Comparison of ENCODE assay signal across 8 mouse cellular contexts in genomic region chr4:152185510-152186204, GRCm38 (mm10). TPM values are rescaled to one million over a fixed set of nuclear protein-coding genes. Genes with fewer than 3 reads are reported as not detected.
DNase-seq lines count a peak whose midpoint lies in the region; ATAC-seq and TF ChIP-seq lines count a peak whose summit lies in the region.

No protein-coding gene starts in this region.

- H3K9me3 ChIP-seq in lung, embryonic 15.5 days = no peaks in the 10 kb centered on the region
- no peaks in the 10 kb centered on the region for H3K9me3 ChIP-seq in heart, embryonic 14.5 days (ENCODE audit: control insufficient read depth, low read length)
- no peaks in the 10 kb centered on the region for H3K9me3 ChIP-seq in limb, embryonic 15.5 days
- H3K9me3 ChIP-seq in neural tube, embryonic 14.5 days (ENCODE audit: control insufficient read depth, low read length) = no peaks in the 10 kb centered on the region

- no peaks in the 10 kb centered on the region for H3K36me3 ChIP-seq in lung, embryonic 15.5 days
- H3K36me3 ChIP-seq in heart, embryonic 14.5 days (ENCODE audit: control insufficient read depth, insufficient read depth, low read length) = no peaks in the 10 kb centered on the region
- H3K36me3 ChIP-seq in limb, embryonic 15.5 days = no peaks in the 10 kb centered on the region
- H3K36me3 ChIP-seq in neural tube, embryonic 14.5 days (ENCODE audit: control insufficient read depth, insufficient read depth, low read length) = no peaks in the 10 kb centered on the region

- no peak for TF ChIP-seq CTCF in lung, adult 2 months (IDR thresholded peaks at IDR 0.05; ENCODE audit: insufficient read depth, low read length)

- peak overlapping the region; percentile 53 for H3K4me2 ChIP-seq in lung, embryonic 15.5 days
- peak overlapping the region; percentile 90 for H3K4me2 ChIP-seq in heart, embryonic 14.5 days (ENCODE audit: low read length)
- H3K4me2 ChIP-seq in limb, embryonic 15.5 days = peak overlapping the region; percentile 46
- peak overlapping the region; percentile 26; the same call in 1 of the 2 replicates for H3K4me2 ChIP-seq in neural tube, embryonic 14.5 days (ENCODE audit: low read depth, low read length)

- no peaks in the 10 kb centered on the region for H3K27me3 ChIP-seq in lung, embryonic 15.5 days
- no peaks in the 10 kb centered on the region for H3K27me3 ChIP-seq in heart, embryonic 14.5 days (ENCODE audit: control insufficient read depth, insufficient read depth, low read length)
- no peaks in the 10 kb centered on the region for H3K27me3 ChIP-seq in limb, embryonic 15.5 days
- H3K27me3 ChIP-seq in neural tube, embryonic 14.5 days (ENCODE audit: control insufficient read depth, insufficient read depth, low read length) = no peaks in the 10 kb centered on the region

- H3K27ac ChIP-seq in lung, embryonic 15.5 days = peak overlapping the region; percentile 91
- H3K27ac ChIP-seq in heart, embryonic 14.5 days (replicated peaks in 1 of 2; ENCODE audit: control insufficient read depth in 1 of 2, insufficient read depth in 1 of 2, low read depth in 2 of 2, low read length in 2 of 2) = peak overlapping the region; percentile 98
- H3K27ac ChIP-seq in limb, embryonic 15.5 days = peak overlapping the region; percentile 83
- H3K27ac ChIP-seq in neural tube, embryonic 14.5 days (ENCODE audit: low read depth, low read length) = peak overlapping the region; percentile 53; the same call in 1 of the 2 replicates

- WGBS in lung, embryonic 15.5 days = 2% methylated on average over 19 of the region's 19 CpGs
- 4% methylated on average over 19 of the region's 19 CpGs for WGBS in lung, adult 2 months
- WGBS in heart, embryonic 14.5 days = 1% methylated on average over 19 of the region's 19 CpGs
- 3% methylated on average over 19 of the region's 19 CpGs for WGBS in limb, embryonic 15.5 days
- WGBS in neural tube, embryonic 14.5 days = 9% methylated on average over 19 of the region's 19 CpGs

- peaks cover 34% of the 10 kb centered on the region for H3K4me1 ChIP-seq in lung, embryonic 15.5 days
- peaks cover 25% of the 10 kb centered on the region for H3K4me1 ChIP-seq in lung, adult 2 months (ENCODE audit: control insufficient read depth, insufficient read depth, low read length)
- peaks cover 36 to 49% of the 10 kb centered on the region in 2 experiments for H3K4me1 ChIP-seq in heart, embryonic 14.5 days (ENCODE audit: control insufficient read depth in 2 of 2, insufficient read depth in 2 of 2, low read length in 2 of 2)
- peaks cover 28% of the 10 kb centered on the region for H3K4me1 ChIP-seq in limb, embryonic 15.5 days
- H3K4me1 ChIP-seq in neural tube, embryonic 14.5 days (ENCODE audit: control insufficient read depth, insufficient read depth, low read length) = peaks cover 12% of the 10 kb centered on the region

- H3K9ac ChIP-seq in lung, embryonic 15.5 days = peak overlapping the region; percentile 34; the same call in 1 of the 2 replicates
- peak overlapping the region; percentile 74 for H3K9ac ChIP-seq in heart, embryonic 14.5 days (ENCODE audit: low read length)
- 0 out of 2 replicates have a peak overlapping the region, but pooled peaks have one; percentile 7 for H3K9ac ChIP-seq in limb, embryonic 15.5 days
- peak overlapping the region; percentile 32 for H3K9ac ChIP-seq in neural tube, embryonic 14.5 days (replicated peaks; ENCODE audit: low read depth, low read length)

- TF ChIP-seq POLR2A in lung, adult 2 months (IDR thresholded peaks at IDR 0.05; ENCODE audit: borderline replicate concordance, extremely low read depth, low read depth, low read length) = no peak

- peak; percentile 74 for ATAC-seq in lung, embryonic 15.5 days (ENCODE audit: borderline replicate concordance, extremely low read depth, low FRiP score, low TSS enrichment)
- ATAC-seq in heart, embryonic 14.5 days (ENCODE audit: insufficient number of reproducible peaks, insufficient read depth, low FRiP score, low read depth) = peak; percentile 82
- peak; percentile 75 for ATAC-seq in limb, embryonic 15.5 days (ENCODE audit: insufficient number of reproducible peaks, low FRiP score, low TSS enrichment, low read depth)
- peak; percentile 55; the same call in 1 of the 2 replicates for ATAC-seq in neural tube, embryonic 14.5 days (ENCODE audit: low read depth)

- peak overlapping the region; percentile 27 for H3K4me3 ChIP-seq in lung, embryonic 15.5 days
- no peak overlapping the region for H3K4me3 ChIP-seq in lung, adult 2 months (replicated peaks; ENCODE audit: extremely low read depth, low read depth, low read length)
- H3K4me3 ChIP-seq in heart, embryonic 14.5 days (ENCODE audit: control insufficient read depth in 1 of 2, insufficient read depth in 1 of 2, low read depth in 1 of 2, low read length in 2 of 2) = peak overlapping the region; percentile 42 to 49
- H3K4me3 ChIP-seq in limb, embryonic 15.5 days = peak overlapping the region; percentile 34
- H3K4me3 ChIP-seq in neural tube, embryonic 14.5 days (ENCODE audit: low read depth, low read length) = no peak overlapping the region

- no peak for DNase-seq in lung, adult 2 months
- DNase-seq in embryo, embryonic 10 days (ENCODE audit: low spot score) = peak; percentile 67
- no peak for DNase-seq in layer of hippocampus, adult 8-10 months (ENCODE audit: low spot score in 2 of 2)
- DNase-seq in cerebellum, adult 9-10 months = no peak

RNA-seq across cellular contexts. Expression of gene Acot7, which starts 7.7 kb away (rescaled TPM):
- 67.6 and 72.5 TPM in 2 replicates for polyA plus RNA-seq in lung, embryonic 15.5 days (2015; fragmentation: Nextera tagmentation; extraction: Ambion mirVana)
- 118 and 125 TPM in 2 replicates for polyA plus RNA-seq in lung, adult 2 months (2012; rRNA removed)
- 62.8 and 72.9 TPM in 2 replicates for polyA plus RNA-seq in heart, embryonic 14.5 days (2014; fragmentation: Nextera tagmentation; extraction: Ambion mirVana)
- 52.6 and 57.3 TPM in 2 replicates for polyA plus RNA-seq in limb, embryonic 15.5 days (2015; fragmentation: Nextera tagmentation; extraction: Ambion mirVana)
- polyA plus RNA-seq in neural tube, embryonic 14.5 days (2014; fragmentation: Nextera tagmentation; extraction: Ambion mirVana) = 332 and 348 TPM in 2 replicates
- 100 to 1,000 TPM; 297 to 327 (median 321) TPM for total RNA-seq in layer of hippocampus, adult 8-10 months (2022)

RNA-seq across cellular contexts. Expression of gene Hes2, which starts 27.0 kb away (rescaled TPM):
- 0.26 and 0.61 TPM in 2 replicates for polyA plus RNA-seq in lung, embryonic 15.5 days (2015; fragmentation: Nextera tagmentation; extraction: Ambion mirVana)
- 5.4 and 6.2 TPM in 2 replicates for polyA plus RNA-seq in lung, adult 2 months (2012; rRNA removed)
- not detected in 2 replicates for polyA plus RNA-seq in heart, embryonic 14.5 days (2014; fragmentation: Nextera tagmentation; extraction: Ambion mirVana)
- 0.12 and 0.14 TPM in 2 replicates for polyA plus RNA-seq in limb, embryonic 15.5 days (2015; fragmentation: Nextera tagmentation; extraction: Ambion mirVana)
- polyA plus RNA-seq in neural tube, embryonic 14.5 days (2014; fragmentation: Nextera tagmentation; extraction: Ambion mirVana) = not detected in 2 replicates
- total RNA-seq in layer of hippocampus, adult 8-10 months (2022) = not detected

RNA-seq across cellular contexts. Expression of gene Espn, which starts 33.5 kb away (rescaled TPM):
- 11.4 and 13.4 TPM in 2 replicates for polyA plus RNA-seq in lung, embryonic 15.5 days (2015; fragmentation: Nextera tagmentation; extraction: Ambion mirVana)
- polyA plus RNA-seq in lung, adult 2 months (2012; rRNA removed) = 9.8 and 16.3 TPM in 2 replicates
- 0.63 and 0.76 TPM in 2 replicates for polyA plus RNA-seq in heart, embryonic 14.5 days (2014; fragmentation: Nextera tagmentation; extraction: Ambion mirVana)
- polyA plus RNA-seq in limb, embryonic 15.5 days (2015; fragmentation: Nextera tagmentation; extraction: Ambion mirVana) = 1.9 and 2.2 TPM in 2 replicates
- 0.52 and 0.64 TPM in 2 replicates for polyA plus RNA-seq in neural tube, embryonic 14.5 days (2014; fragmentation: Nextera tagmentation; extraction: Ambion mirVana)
- total RNA-seq in layer of hippocampus, adult 8-10 months (2022) = 1 to 10 TPM; 2.9 to 3.0 (median 3.0) TPM

Comparison
In these comparisons a context has a peak if more than half of its experiments do, and no peak if none do; other contexts are left out.
1. H3K4me3 ChIP-seq: peak in lung, embryonic 15.5 days (single experiment), heart, embryonic 14.5 days (2 of 2) and limb, embryonic 15.5 days (single experiment); none in lung, adult 2 months (single experiment) and neural tube, embryonic 14.5 days (single experiment).
2. H3K4me2 ChIP-seq: peak in every context shown above with its lines; median percentile 90 in heart, embryonic 14.5 days; 53 in lung, embryonic 15.5 days; 46 in limb, embryonic 15.5 days; 26 in neural tube, embryonic 14.5 days.
3. H3K9ac ChIP-seq: peak in every context shown above with its lines; median percentile 74 in heart, embryonic 14.5 days; 34 in lung, embryonic 15.5 days; 32 in neural tube, embryonic 14.5 days; 7 in limb, embryonic 15.5 days.
4. Peak in every context shown above with its lines, with median percentiles within 50 percentile points of each other: ATAC-seq and H3K27ac ChIP-seq.